Mouse (Mus musculus): ENCODE data around the gene Dnah8. TPM values are rescaled to one million over a fixed set of nuclear protein-coding genes. Genes with fewer than 3 reads are reported as not detected.
"Not testable (repeated sequence)": the region's sequence is repeated elsewhere in the genome, so short reads cannot be mapped to it uniquely, and the experiment has no call there.

The Dnah8 gene
- total RNA-seq, 4 experiments from 2014 or later: 0.37 to 0.81 (median 0.68) TPM

DNA sequence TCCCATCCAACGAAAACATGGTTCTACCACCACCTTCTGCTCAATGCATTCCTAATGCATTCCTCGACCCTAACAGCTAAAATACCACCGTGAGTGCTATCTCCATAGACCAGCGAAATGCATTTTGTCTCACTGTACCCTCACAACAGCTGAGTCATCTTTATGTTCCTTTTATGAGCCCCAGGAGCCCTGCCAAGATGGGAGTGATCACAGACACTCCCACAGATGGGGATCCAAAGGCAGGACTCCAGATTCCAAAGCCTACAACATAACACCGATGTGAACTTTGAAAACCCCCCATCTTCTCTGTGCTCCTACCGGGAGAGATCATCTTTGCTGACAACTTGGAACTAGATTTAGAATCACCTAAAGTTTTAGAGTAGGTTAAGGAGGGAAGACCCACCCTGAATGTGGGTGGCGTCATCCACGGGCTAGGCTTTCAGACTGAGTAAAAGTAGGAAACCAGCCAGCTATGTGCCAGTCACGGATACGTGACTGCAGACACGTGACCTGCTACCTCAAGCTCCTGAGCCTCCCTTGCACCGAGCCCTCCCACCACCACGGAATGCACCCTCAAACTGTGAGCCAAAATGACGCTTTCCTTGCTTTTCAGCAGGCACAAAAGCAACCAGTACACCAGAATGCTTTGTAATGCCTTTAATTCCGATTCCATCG lies 14.7 kb upstream of the Dnah8 start:
- no peak for DNase-seq

GRCm38 (mm10) chr17:30609980-30610307 lies 14.2 kb upstream of the Dnah8 start:
- DNase-seq: no peak

DNA sequence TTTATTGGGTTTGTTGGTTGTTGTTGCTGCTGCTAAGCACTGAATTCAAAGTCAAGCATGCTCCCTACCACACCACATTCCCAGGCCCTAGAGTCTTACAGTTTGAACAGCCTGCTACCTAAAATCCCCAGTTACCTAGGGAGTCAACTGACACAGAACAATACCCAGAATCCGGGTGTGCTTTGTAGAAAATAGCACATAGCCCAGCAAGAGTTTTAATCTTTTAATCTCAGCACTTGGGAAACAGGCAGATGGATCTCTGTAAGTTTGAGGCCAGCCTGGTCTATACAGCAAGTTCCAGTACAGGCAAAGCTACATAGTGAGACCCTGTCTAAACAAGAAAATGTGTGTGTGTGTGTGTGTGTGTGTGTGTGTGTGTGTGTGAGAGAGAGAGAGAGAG lies 13.4 kb upstream of the Dnah8 start:
- no peak for DNase-seq

GRCm38 (mm10) chr17:30611221-30612074 lies 12.7 kb upstream of the Dnah8 start:
- no peak for DNase-seq

DNA sequence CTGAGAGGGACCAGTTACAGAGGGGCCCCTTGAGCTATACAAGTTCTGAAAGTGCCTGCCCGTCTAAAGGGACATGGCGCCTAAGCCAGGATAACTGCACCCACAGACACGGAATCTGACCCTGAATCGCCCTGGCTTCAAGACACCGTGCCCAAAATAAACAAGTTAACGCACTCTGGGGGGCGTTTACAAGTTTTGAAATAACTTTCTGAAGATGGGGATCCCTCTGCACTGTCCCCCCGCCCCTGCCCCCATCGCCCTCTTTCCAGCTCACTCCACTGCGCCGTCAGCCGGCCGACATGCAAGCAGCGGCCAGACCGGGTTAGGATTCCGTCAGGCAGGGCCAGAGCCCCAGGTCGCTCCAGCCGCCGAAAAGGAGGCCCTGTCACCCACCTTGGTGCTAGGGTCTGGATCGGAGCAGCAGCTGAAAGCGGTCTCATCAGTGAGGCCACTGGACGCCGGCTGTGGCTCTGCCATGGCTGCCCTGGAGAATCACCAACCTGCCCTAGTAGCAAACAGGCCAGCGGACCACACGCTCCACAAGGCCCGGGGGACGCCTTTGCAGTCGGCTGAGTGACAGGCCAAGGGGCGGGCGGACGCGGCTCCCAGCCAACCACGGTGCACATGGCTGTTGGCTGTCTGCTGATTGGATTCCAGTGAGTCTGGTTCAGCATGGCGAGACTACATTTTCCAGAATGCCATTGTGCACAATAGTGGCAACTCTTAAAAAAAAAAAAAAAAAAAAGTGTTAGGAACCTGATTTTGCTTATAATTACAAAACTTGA lies 11.9 kb upstream of the Dnah8 start:
- DNase-seq: peak; percentile 100

DNA sequence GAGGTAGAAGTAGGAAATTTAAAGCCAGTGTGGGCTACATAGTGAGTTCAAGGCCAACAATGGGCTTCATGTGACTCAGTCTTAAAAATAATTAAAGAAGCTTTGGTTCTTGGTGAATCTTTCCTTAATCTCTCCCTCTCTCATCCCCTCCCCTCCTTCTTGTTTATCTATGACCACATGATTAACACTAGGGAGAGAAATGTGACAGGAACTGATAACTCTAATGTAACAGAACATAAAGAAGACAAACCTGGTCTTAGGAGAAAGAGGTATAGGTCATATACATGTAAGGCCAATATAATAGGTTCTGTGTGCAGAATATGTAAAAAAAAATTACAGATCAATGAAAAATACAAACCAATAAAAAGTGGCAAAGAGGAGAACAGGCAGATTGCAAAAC lies 10.8 kb upstream of the Dnah8 start:
- DNase-seq: no peak

DNA sequence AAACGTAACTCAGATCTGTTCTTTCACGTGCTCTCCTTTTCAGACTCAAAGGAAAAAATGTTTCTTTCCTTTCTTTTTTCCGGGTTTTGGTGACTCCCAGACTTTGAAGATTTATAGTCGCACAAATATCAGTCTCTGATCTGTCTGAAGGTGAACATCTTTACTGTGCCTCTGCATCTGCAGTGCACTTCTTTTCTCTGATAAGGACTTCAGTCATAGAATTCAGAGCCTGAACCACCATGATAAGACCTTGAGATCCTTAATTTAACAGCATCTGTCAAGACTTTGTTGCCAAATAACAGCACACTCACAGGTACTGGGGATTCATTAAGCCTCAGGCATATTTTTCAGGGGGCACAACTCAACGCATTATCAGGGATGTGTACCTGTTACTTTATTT lies 8.0 kb upstream of the Dnah8 start:
- DNase-seq: no peak

DNA sequence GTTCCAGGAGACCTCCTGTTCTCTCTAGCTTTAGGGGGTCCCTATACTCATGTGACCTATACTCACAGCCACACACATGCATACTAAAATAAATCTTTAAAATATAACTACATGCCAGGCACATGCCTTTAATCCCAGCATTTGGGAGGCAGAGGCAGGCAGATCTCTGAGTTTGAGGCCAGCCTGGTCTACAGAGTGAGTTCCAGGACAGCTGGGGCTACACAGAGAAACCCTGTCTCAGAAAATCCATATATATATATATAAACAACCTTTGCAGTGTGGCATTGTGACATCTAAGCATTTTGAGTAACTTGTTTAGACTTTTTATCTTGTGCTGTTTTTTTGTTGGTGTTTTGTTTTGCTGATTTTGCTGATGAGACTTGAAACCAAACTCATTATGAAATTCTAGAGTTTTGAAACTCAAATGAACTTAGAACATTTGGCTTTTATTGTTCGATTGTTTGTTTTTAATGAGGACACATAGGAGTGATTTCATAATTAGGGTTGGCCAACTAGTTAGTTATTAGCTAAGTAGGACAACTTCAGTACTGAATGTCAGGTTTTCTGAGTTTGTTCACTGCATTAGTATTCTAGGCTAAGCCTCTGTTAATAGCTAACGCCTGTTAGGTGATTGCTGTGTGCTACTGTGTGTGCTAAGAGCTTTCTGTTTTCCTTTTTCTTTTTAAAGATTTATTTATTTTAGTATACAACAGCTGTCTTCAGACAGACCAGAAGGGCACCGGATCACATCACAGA lies 5.8 kb upstream of the Dnah8 start:
- no peak for DNase-seq

- no peak for DNase-seq
These were observed 5.0 kb upstream of the Dnah8 start for GRCm38 (mm10) chr17:30619153-30619552.

GRCm38 (mm10) chr17:30620548-30620947 lies 3.6 kb upstream of the Dnah8 start:
- no peak for DNase-seq

GRCm38 (mm10) chr17:30621450-30621849 lies 2.7 kb upstream of the Dnah8 start:
- DNase-seq: no peak

DNA sequence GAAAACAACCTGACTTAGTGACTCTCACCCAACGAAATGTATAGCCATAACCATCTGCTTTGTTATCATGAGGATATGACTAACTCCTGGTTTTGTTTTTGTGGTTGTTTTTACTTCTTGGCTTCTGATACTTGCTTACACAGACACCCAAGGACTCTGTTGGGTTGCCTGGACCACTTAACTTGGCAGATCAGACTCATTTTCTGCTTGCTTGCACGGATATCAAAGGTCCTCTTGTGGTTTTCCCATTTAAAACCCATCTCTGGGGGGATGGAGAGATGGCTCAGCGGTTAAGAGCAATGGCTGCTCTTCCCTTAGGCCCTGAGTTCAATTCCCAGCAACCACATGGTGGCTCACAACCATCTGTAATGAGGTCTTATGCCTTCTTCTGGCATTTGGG lies 954 bp upstream of the Dnah8 start:
- no peak for DNase-seq

DNA sequence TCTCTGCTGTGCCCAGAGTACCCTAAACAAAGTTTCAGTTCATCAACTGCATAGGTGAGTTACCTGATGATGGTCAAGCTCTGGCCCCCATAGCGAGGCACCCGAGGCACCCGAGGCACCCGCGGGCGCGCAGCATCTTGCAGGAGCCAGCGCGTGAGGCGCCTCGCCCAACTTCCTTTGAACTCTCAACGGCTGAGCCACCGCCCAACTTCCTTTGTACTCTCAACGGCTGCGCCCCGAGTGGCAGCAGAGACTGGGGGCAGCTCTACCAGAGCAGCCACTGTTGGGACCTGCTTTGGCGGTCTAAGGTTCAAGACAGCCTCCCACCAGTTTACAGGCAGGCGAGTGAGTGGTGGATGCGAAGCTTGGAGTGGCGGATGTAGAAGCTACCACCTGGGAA lies 2.6 kb downstream of the Dnah8 start, which contains the start of gene Glo1:
Glo1 (minus strand) TSS at position 153 of the 400 bp plus-strand sequence.
- DNase-seq: not testable (repeated sequence)

DNA sequence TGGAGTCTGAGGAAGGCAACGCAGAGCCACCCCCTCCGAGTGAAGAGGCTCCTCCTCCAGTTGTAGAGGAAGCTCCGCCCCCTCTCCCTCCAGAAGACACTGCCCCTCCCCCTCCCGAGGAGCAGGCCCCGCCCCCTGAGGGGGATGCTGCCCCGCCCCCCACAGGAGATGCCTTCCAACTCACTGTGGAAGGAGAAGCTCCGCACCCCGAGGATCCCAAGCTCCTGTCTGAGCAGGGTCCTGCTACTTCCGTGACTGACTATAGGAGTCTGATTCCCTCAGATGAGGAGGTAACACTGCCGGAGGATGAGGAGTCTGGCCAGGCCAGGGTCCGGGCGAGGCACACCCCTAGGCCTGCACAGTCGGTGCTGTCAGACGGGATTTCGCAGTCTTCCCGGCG lies 11.2 kb downstream of the Dnah8 start:
- no peak for DNase-seq

GRCm38 (mm10) chr17:30637714-30638113 lies 13.6 kb downstream of the Dnah8 start:
- DNase-seq: no peak

GRCm38 (mm10) chr17:30638996-30639395 lies 14.8 kb downstream of the Dnah8 start:
- no peak for DNase-seq

GRCm38 (mm10) chr17:30640896-30641295 lies 16.7 kb downstream of the Dnah8 start:
- no peak for DNase-seq

DNA sequence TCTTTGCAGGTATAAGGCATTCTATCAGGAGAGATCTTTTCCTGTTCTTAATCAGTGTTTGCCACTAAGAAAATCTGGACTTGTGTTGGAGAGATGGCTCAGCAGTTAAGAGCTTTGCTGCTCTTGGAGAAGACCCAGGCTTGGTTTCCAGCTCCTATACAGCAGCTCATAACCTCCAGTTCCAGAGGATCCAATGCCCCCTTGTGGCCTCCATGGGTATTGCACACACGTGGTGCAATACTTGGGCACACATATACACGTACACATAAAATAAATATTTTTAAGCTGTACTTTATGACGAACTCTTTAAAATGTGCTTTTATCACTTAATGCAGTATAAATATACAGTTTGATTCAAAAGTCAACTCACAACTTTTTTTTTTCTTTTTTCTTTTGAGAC lies 24.6 kb downstream of the Dnah8 start:
- DNase-seq: no peak

DNA sequence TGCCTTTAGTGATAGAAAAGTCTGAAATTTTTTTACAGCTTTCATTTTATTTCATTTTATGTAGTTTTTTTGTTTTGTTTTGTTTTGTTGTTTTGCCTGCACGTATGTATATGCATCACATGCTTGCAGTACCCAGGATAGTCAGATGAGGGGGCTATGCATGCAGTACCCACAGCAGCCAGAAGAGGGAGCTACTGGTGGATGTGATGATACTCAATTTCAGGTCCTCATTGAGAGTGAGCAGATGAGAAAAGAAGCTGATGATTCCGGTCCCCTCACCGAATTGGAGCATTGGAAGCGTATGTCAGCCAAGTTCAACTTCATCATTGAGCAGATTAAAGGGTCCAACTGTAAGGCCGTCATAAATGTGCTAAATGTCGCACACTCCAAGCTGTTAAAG lies 28.9 kb downstream of the Dnah8 start:
- no peak for DNase-seq

DNA sequence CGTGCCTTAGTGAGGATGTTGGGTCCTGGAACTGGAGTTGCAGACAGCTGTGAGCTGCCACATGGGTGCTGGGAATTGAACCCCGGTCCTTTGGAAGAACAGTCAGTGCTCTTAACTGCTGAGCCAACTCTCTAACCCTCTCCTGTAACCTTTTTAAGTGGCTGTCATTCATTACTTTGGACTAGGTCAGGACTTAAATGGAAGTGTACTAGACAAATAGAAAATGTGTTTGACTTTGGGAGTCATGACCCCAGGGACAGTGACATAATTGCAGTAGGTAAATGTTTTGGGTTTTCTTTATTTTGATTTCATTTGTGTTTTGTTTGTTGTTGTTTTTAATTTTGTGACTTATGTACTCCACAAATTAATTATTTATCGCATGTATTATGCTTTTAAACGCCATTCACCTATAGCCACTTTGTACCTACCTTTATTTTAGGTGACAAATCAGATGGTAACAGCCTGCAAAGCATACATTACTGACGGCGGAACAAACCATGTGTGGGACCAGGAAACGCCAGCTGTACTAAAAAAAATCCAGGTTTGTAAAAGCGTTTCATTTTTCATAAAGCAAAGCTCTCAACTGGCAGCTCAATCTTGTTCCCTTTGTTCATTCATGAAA lies 33.5 kb downstream of the Dnah8 start:
- no peak for DNase-seq

DNA sequence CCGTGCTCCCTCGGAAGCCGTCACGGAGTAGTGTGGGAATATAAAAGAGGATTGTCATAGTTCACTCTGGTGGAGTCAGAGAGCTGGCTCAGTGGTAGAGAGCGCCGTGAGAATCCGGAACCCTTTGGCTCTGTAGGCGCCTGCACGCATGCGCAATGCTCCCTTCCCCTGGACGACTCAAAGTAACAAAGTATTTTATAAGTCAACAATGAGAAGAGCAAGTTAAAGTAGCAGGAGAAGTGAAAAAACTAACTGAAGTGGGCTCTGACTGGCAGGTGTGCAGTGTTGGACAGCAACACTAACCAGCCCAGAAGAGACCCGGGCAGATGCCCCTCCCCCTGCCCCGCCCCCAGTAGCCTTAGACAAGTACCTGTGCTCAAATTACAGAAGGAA lies 34.0 kb downstream of the Dnah8 start:
- DNase-seq: peak; percentile 47

GRCm38 (mm10) chr17:30662131-30662530 lies 38.0 kb downstream of the Dnah8 start:
- no peak for DNase-seq
